Mouse (Mus musculus): ENCODE measurements around the gene Sec61a1. TPM values are rescaled to one million over a fixed set of nuclear protein-coding genes. Genes with fewer than 3 reads are reported as not detected.

The Sec61a1 gene
- polyA plus RNA-seq, 1 experiment from 2014 or later, result 202 TPM

DNA sequence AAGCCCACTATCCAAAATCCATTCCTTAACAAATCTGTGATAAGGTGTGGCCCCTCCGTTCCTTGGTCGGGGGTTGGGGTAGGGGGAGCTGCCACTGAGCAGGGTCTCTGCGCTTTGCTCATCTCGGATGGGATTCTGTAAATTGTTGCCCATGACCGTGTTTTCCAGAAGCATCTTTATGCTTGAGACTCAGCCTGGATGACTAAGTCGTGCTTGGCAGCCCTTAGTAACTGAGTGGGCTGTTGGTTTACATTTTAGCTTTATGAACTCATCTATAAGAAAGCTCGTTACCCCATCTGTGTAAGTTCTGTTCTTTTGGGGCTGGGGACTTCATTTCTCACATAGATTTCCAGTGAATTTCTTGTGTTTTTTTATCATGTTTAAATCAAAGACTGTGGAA lies 29.7 kb downstream of the Sec61a1 start:
- H3K9ac ChIP-seq (ENCODE audit: low read length), result no peak overlapping the region
- WGBS, result 94% methylated on average over 7 of the region's 7 CpGs
- no peak overlapping the region for H3K4me2 ChIP-seq (ENCODE audit: low read depth, low read length, severe bottlenecking)
- no peaks in the 10 kb centered on the region for H3K4me1 ChIP-seq (replicated peaks; ENCODE audit: control insufficient read depth, insufficient read depth, low read length)
- ATAC-seq (replicated peaks; ENCODE audit: low FRiP score) (no peak), DNase-seq (ENCODE audit: low spot score) (no peak)
- no peak overlapping the region for H3K27ac ChIP-seq (ENCODE audit: low read depth, low read length)
- no peaks in the 10 kb centered on the region for H3K9me3 ChIP-seq (ENCODE audit: control insufficient read depth, low read length)
- H3K27me3 ChIP-seq (ENCODE audit: control insufficient read depth, insufficient read depth, low read length), result no peaks in the 10 kb centered on the region
- peaks cover 2% of the 10 kb centered on the region; the same call in 1 of the 2 replicates for H3K36me3 ChIP-seq (ENCODE audit: control insufficient read depth, insufficient read depth, low read length)
- H3K4me3 ChIP-seq (ENCODE audit: low read depth, low read length), result no peak overlapping the region

DNA sequence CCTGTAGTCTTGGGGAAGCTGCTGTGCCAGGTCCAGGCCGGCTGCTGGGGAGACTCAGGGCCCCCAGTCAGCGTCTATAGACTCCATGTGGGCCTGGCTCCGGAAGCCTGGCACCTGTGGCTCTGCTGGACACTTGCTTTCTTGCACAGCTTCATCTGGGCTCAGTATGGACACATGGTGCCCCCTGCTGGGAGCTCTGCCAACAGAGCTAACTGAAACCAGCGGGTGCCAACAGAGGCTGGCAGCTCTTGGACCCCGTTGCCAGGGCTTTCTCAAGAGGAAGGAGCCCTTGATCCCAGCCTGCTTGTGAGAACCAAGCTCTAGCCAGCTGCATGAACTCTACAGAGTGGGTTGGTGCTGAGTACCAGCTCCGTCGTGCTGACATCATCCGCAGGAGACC lies 31.8 kb downstream of the Sec61a1 start:
- Histone ChIP-seq H3K27ac (ENCODE audit: low read depth, low read length) (no peak overlapping the region), H3K9ac (ENCODE audit: low read length) (no peak overlapping the region), H3K4me3 (ENCODE audit: low read depth, low read length) (no peak overlapping the region), H3K36me3 (ENCODE audit: control insufficient read depth, insufficient read depth, low read length) (peaks cover 7% of the 10 kb centered on the region; the same call in 1 of the 2 replicates), H3K9me3 (ENCODE audit: control insufficient read depth, low read length) (no peaks in the 10 kb centered on the region), H3K4me1 (replicated peaks; ENCODE audit: control insufficient read depth, insufficient read depth, low read length) (no peaks in the 10 kb centered on the region), H3K27me3 (ENCODE audit: control insufficient read depth, insufficient read depth, low read length) (no peaks in the 10 kb centered on the region), H3K4me2 (ENCODE audit: low read depth, low read length, severe bottlenecking) (no peak overlapping the region)
- 92% methylated on average over 8 of the region's 8 CpGs for WGBS
- DNase-seq (ENCODE audit: low spot score) (peak; percentile 70), ATAC-seq (replicated peaks; ENCODE audit: low FRiP score) (no peak)

GRCm38 (mm10) chr6:88485378-88485777 lies 33.3 kb downstream of the Sec61a1 start:
- no peaks in the 10 kb centered on the region for H3K9me3 ChIP-seq (ENCODE audit: control insufficient read depth, low read length)
- H3K27me3 ChIP-seq (ENCODE audit: control insufficient read depth, insufficient read depth, low read length), result no peaks in the 10 kb centered on the region
- DNase-seq (ENCODE audit: low spot score), result no peak
- H3K4me1 ChIP-seq (replicated peaks; ENCODE audit: control insufficient read depth, insufficient read depth, low read length), result no peaks in the 10 kb centered on the region
- no peak overlapping the region for H3K4me2 ChIP-seq (ENCODE audit: low read depth, low read length, severe bottlenecking)
- H3K9ac ChIP-seq (ENCODE audit: low read length), result no peak overlapping the region
- WGBS, result 90% methylated on average over 6 of the region's 6 CpGs
- H3K27ac ChIP-seq (ENCODE audit: low read depth, low read length), result no peak overlapping the region
- H3K36me3 ChIP-seq (ENCODE audit: control insufficient read depth, insufficient read depth, low read length), result peaks cover 7% of the 10 kb centered on the region; the same call in 1 of the 2 replicates
- no peak for ATAC-seq (replicated peaks; ENCODE audit: low FRiP score)
- no peak overlapping the region for H3K4me3 ChIP-seq (ENCODE audit: low read depth, low read length)

DNA sequence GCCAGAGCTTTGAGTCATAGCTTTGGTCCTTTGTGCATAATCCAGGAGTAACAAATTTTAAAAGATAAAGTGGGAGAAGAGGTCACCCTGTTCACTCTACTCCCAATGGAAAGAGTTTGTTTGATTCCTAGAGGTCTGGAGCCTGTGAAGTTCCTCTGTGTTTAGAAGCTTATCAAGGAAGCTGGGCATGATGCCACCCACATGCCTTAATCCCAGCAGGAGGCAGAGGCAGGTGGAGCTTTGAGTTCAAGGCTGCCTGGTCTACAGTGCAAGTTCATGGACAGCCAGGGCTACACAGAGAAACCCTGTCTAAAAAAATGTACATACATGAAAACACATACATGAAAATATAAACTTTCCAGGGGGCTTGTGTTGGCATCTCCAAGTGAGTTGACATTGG lies 34.8 kb downstream of the Sec61a1 start:
- H3K9me3 ChIP-seq (ENCODE audit: control insufficient read depth, low read length), result no peaks in the 10 kb centered on the region
- no peaks in the 10 kb centered on the region for H3K4me1 ChIP-seq (replicated peaks; ENCODE audit: control insufficient read depth, insufficient read depth, low read length)
- no peak for ATAC-seq (replicated peaks; ENCODE audit: low FRiP score)
- H3K36me3 ChIP-seq (ENCODE audit: control insufficient read depth, insufficient read depth, low read length), result peaks cover 7% of the 10 kb centered on the region; the same call in 1 of the 2 replicates
- no peak overlapping the region for H3K27ac ChIP-seq (ENCODE audit: low read depth, low read length)
- H3K4me3 ChIP-seq (ENCODE audit: low read depth, low read length), result no peak overlapping the region
- H3K4me2 ChIP-seq (ENCODE audit: low read depth, low read length, severe bottlenecking), result no peak overlapping the region
- no peak overlapping the region for H3K9ac ChIP-seq (ENCODE audit: low read length)
- no peaks in the 10 kb centered on the region for H3K27me3 ChIP-seq (ENCODE audit: control insufficient read depth, insufficient read depth, low read length)
- DNase-seq (ENCODE audit: low spot score), result no peak

GRCm38 (mm10) chr6:88483111-88483510 lies 35.6 kb downstream of the Sec61a1 start:
- Histone ChIP-seq H3K4me3 (ENCODE audit: low read depth, low read length) (no peak overlapping the region), H3K4me2 (ENCODE audit: low read depth, low read length, severe bottlenecking) (no peak overlapping the region), H3K4me1 (replicated peaks; ENCODE audit: control insufficient read depth, insufficient read depth, low read length) (no peaks in the 10 kb centered on the region), H3K27me3 (ENCODE audit: control insufficient read depth, insufficient read depth, low read length) (no peaks in the 10 kb centered on the region), H3K36me3 (ENCODE audit: control insufficient read depth, insufficient read depth, low read length) (peaks cover 7% of the 10 kb centered on the region; the same call in 1 of the 2 replicates), H3K9ac (ENCODE audit: low read length) (no peak overlapping the region), H3K27ac (ENCODE audit: low read depth, low read length) (no peak overlapping the region), H3K9me3 (ENCODE audit: control insufficient read depth, low read length) (no peaks in the 10 kb centered on the region)
- no peak for ATAC-seq (replicated peaks; ENCODE audit: low FRiP score)
- 76% methylated on average over 7 of the region's 7 CpGs for WGBS
- no peak for DNase-seq (ENCODE audit: low spot score)

DNA sequence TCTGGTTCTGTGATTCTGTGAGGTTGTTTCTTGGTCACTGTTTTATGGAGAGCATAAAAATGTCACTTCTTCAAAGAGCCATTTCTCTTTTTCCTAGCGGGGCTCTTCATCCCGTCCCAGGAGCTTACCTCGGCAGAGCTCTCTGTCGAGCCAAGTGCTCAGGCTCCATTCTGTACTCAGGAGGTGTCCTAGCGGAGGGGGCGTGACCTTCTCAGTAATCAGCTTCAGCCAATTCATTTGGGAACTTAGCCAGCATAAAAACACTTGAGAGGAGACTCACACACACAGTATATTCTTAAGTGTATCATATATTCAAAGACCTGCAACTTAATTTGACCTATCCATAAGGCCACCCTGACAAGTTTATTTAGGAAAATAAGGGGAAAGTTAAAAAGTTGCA lies 38.3 kb downstream of the Sec61a1 start:
- Histone ChIP-seq H3K27me3 (ENCODE audit: control insufficient read depth, insufficient read depth, low read length) (no peaks in the 10 kb centered on the region), H3K9me3 (ENCODE audit: control insufficient read depth, low read length) (no peaks in the 10 kb centered on the region), H3K36me3 (ENCODE audit: control insufficient read depth, insufficient read depth, low read length) (peaks cover 5% of the 10 kb centered on the region; the same call in 1 of the 2 replicates), H3K9ac (ENCODE audit: low read length) (no peak overlapping the region), H3K4me1 (replicated peaks; ENCODE audit: control insufficient read depth, insufficient read depth, low read length) (no peaks in the 10 kb centered on the region), H3K4me2 (ENCODE audit: low read depth, low read length, severe bottlenecking) (no peak overlapping the region), H3K27ac (ENCODE audit: low read depth, low read length) (no peak overlapping the region), H3K4me3 (ENCODE audit: low read depth, low read length) (no peak overlapping the region)
- ATAC-seq (replicated peaks; ENCODE audit: low FRiP score) (no peak), DNase-seq (ENCODE audit: low spot score) (no peak)
- WGBS, result 74% methylated on average over 6 of the region's 6 CpGs

DNA sequence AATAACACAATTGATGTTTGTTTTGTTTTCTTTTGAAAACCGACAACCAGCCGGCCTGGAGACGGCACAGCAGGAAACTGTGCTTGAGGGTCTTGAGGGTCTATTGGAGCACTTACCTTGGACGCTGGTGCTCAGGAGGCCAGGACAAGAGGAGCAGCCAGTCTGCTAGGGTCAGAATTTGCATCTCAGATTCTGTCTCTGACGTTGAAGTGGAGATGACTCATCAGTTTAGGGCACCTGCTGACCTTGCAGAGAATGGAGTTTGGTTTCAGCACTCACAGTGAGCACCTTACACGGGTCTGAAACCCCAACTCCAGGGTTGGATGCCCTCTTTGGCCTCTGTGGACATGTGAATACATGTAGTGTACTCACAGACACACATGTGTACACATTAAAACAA lies 48.8 kb downstream of the Sec61a1 start:
- H3K27ac ChIP-seq (ENCODE audit: low read depth, low read length), result no peak overlapping the region
- WGBS, result 74% methylated on average over 6 of the region's 6 CpGs
- H3K27me3 ChIP-seq (ENCODE audit: control insufficient read depth, insufficient read depth, low read length), result no peaks in the 10 kb centered on the region
- no peak overlapping the region for H3K4me2 ChIP-seq (ENCODE audit: low read depth, low read length, severe bottlenecking)
- H3K4me1 ChIP-seq (replicated peaks; ENCODE audit: control insufficient read depth, insufficient read depth, low read length), result peaks cover 2% of the 10 kb centered on the region; the same call in 1 of the 2 replicates
- H3K4me3 ChIP-seq (ENCODE audit: low read depth, low read length), result no peak overlapping the region
- H3K36me3 ChIP-seq (ENCODE audit: control insufficient read depth, insufficient read depth, low read length), result peaks cover 9% of the 10 kb centered on the region; the same call in 1 of the 2 replicates
- H3K9ac ChIP-seq (ENCODE audit: low read length), result no peak overlapping the region
- H3K9me3 ChIP-seq (ENCODE audit: control insufficient read depth, low read length), result no peaks in the 10 kb centered on the region
- no peak for ATAC-seq (replicated peaks; ENCODE audit: low FRiP score)
- no peak for DNase-seq (ENCODE audit: low spot score)

- Histone ChIP-seq H3K4me2 (ENCODE audit: low read depth, low read length, severe bottlenecking) (peak within 1 kb of the TSS; percentile 81), H3K9ac (ENCODE audit: low read length) (peak within 1 kb of the TSS; percentile 73), H3K27me3 (ENCODE audit: control insufficient read depth, insufficient read depth, low read length) (no peaks in the 10 kb centered on the region), H3K9me3 (ENCODE audit: control insufficient read depth, low read length) (no peaks in the 10 kb centered on the region), H3K27ac (ENCODE audit: low read depth, low read length) (no peak within 1 kb of the TSS), H3K4me3 (ENCODE audit: low read depth, low read length) (peak within 1 kb of the TSS; percentile 69), H3K36me3 (ENCODE audit: control insufficient read depth, insufficient read depth, low read length) (no peaks in the 10 kb centered on the region; the same call in 1 of the 2 replicates), H3K4me1 (replicated peaks; ENCODE audit: control insufficient read depth, insufficient read depth, low read length) (peaks cover 2% of the 10 kb centered on the region; the same call in 1 of the 2 replicates)
- ATAC-seq (replicated peaks; ENCODE audit: low FRiP score) (peak; percentile 99), DNase-seq (ENCODE audit: low spot score) (peak; percentile 91)
- WGBS, result under 1% methylated on average over 39 of the region's 42 CpGs
These were observed 53.4 kb downstream of the Sec61a1 start, which contains the start of gene Ruvbl1 for GRCm38 (mm10) chr6:88465181-88465920. Gene Ruvbl1 (plus strand): TSS chr6:88465409.

DNA sequence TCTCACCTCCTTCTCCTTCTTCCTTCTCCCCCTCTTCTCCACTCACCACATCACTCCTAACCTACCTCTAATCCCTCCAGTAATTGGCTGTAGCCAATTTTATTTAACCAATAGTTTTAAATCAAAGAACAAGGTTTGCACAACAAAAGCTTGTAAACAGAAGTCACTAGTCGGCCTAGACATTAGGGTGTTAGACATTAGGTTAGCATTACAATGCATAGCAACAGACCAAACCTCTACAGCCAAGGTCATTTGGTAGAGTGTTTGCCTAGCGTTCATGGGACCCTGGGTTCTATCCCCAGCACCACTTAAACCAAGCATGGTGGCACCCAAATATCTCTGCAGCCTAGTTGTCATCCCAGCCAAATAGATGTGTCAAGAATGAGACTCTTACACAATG lies 64.2 kb downstream of the Sec61a1 start:
- Histone ChIP-seq H3K4me2 (ENCODE audit: low read depth, low read length, severe bottlenecking) (no peak overlapping the region), H3K9me3 (ENCODE audit: control insufficient read depth, low read length) (no peaks in the 10 kb centered on the region), H3K9ac (ENCODE audit: low read length) (no peak overlapping the region), H3K4me3 (ENCODE audit: low read depth, low read length) (no peak overlapping the region), H3K4me1 (replicated peaks; ENCODE audit: control insufficient read depth, insufficient read depth, low read length) (no peaks in the 10 kb centered on the region), H3K27ac (ENCODE audit: low read depth, low read length) (no peak overlapping the region), H3K27me3 (ENCODE audit: control insufficient read depth, insufficient read depth, low read length) (no peaks in the 10 kb centered on the region), H3K36me3 (ENCODE audit: control insufficient read depth, insufficient read depth, low read length) (no peaks in the 10 kb centered on the region)
- ATAC-seq (replicated peaks; ENCODE audit: low FRiP score) (no peak), DNase-seq (ENCODE audit: low spot score) (no peak)
- 61% methylated on average over 2 of the region's 2 CpGs for WGBS

Measured in forebrain, embryonic 11.5 days (tissue).